Mouse (Mus musculus) liver, embryonic 14.5 days (tissue): ENCODE measurements around the gene Rhbg.

Source experiments
- CTCF ChIP-seq: IDR thresholded peaks from 2 replicates; pipeline ENCODE4 v1.5.1; 2016; ENCODE audit warnings: antibody characterized with exemption, low read depth, control low read depth
- EP300 ChIP-seq: IDR thresholded peaks from 2 replicates; pipeline ENCODE4 v1.6.1; 2016; ENCODE audit warnings: antibody characterized with exemption, low read depth

DNA sequence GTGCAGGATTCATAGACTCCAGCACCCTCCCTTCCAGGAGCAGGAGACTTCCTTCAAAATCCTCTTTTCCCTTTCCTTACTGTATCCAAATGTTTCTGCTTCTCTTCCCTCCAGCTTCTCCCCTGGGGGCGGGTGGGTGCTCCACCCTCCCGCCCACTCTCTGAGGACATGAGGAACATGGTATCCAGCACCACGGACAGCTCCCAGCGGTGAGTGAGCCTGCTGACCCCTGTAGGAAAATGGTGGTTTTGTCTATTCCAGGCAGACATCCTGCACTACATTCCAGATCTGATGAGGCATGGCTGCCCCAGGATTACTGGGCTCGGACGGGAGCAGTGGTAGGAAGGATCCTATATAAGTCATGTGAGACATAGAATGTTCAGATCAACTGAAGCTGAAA lies 33.7 kb downstream of the Rhbg start:
- TF ChIP-seq EP300: no peak
- peak; percentile 53 for TF ChIP-seq CTCF
